Mouse (Mus musculus) cerebral cortex, adult 2 months (tissue): ENCODE results near the gene 4930412O13Rik.

Experiments used
- WGBS: fragments of 180-500 bp; shearing (Covaris S2); methylation state at CpG from one replicate; pipeline ENCODE4 v1.1.7; 2018; 5-methylcytosine and 5-hydroxymethylcytosine counted together

4930412O13Rik gene

GRCm38 (mm10) chr2:9881051-9881591, at the start of gene 4930412O13Rik:
TSS of gene 4930412O13Rik (plus strand) at chr2:9881252.
- WGBS = 3% methylated on average over 35 of the region's 35 CpGs

GRCm38 (mm10) chr2:9833712-9834111, 47.3 kb upstream of the 4930412O13Rik start:
- 94% methylated on average over 7 of the region's 7 CpGs for WGBS

GRCm38 (mm10) chr2:9835195-9835594, 45.9 kb upstream of the 4930412O13Rik start:
- 57% methylated on average over 7 of the region's 7 CpGs for WGBS

GRCm38 (mm10) chr2:9852851-9853576, 28.0 kb upstream of the 4930412O13Rik start:
- 68% methylated on average over 13 of the region's 13 CpGs for WGBS

GRCm38 (mm10) chr2:9855861-9856260, 25.2 kb upstream of the 4930412O13Rik start:
- WGBS = 57% methylated on average over 4 of the region's 4 CpGs

GRCm38 (mm10) chr2:9860698-9861097, 20.4 kb upstream of the 4930412O13Rik start:
- WGBS = 78% methylated on average over 5 of the region's 5 CpGs

GRCm38 (mm10) chr2:9867092-9867825, 13.8 kb upstream of the 4930412O13Rik start:
- 80% methylated on average over 12 of the region's 12 CpGs for WGBS

- WGBS = 69% methylated on average over 4 of the region's 4 CpGs
Observed at GRCm38 (mm10) chr2:9871141-9871716, 9.8 kb upstream of the 4930412O13Rik start.

GRCm38 (mm10) chr2:9871798-9872197, 9.3 kb upstream of the 4930412O13Rik start:
- 69% methylated on average over 6 of the region's 6 CpGs for WGBS

- WGBS = 16% methylated on average over 12 of the region's 12 CpGs
Observed at GRCm38 (mm10) chr2:9872682-9873081, 8.4 kb upstream of the 4930412O13Rik start.

GRCm38 (mm10) chr2:9873757-9874156, 7.3 kb upstream of the 4930412O13Rik start:
- WGBS = 56% methylated on average over 2 of the region's 2 CpGs

- 17% methylated on average over 39 of the region's 39 CpGs for WGBS
Observed at GRCm38 (mm10) chr2:9874467-9875219, 6.4 kb upstream of the 4930412O13Rik start.

- WGBS = 31% methylated on average over 4 of the region's 4 CpGs
Observed at GRCm38 (mm10) chr2:9875220-9875619, 5.8 kb upstream of the 4930412O13Rik start.

GRCm38 (mm10) chr2:9875676-9876357, 5.2 kb upstream of the 4930412O13Rik start:
- WGBS = 33% methylated on average over 12 of the region's 12 CpGs

GRCm38 (mm10) chr2:9876621-9877325, 4.3 kb upstream of the 4930412O13Rik start:
- 10% methylated on average over 31 of the region's 31 CpGs for WGBS

GRCm38 (mm10) chr2:9877326-9877690, 3.7 kb upstream of the 4930412O13Rik start:
- WGBS = 3% methylated on average over 35 of the region's 35 CpGs

GRCm38 (mm10) chr2:9877966-9878563, 3.0 kb upstream of the 4930412O13Rik start:
- 4% methylated on average over 19 of the region's 19 CpGs for WGBS

- WGBS = 1% methylated on average over 33 of the region's 33 CpGs
Observed at GRCm38 (mm10) chr2:9878564-9879081, 2.4 kb upstream of the 4930412O13Rik start.

- 3% methylated on average over 22 of the region's 22 CpGs for WGBS
Observed at GRCm38 (mm10) chr2:9879092-9879491, 2.0 kb upstream of the 4930412O13Rik start.

GRCm38 (mm10) chr2:9879493-9879892, 1.6 kb upstream of the 4930412O13Rik start:
- 2% methylated on average over 21 of the region's 21 CpGs for WGBS
